Mouse (Mus musculus) G1E-ER4 (cell line): ENCODE results near the gene Bcl6b. TPM values are rescaled to one million over a fixed set of nuclear protein-coding genes. Genes with fewer than 3 reads are reported as not detected.

ENCODE experiments used
- GATA1 ChIP-seq: IDR thresholded peaks from one replicate; pipeline ENCODE4 v1.8.0; 2012; ENCODE audit warnings: low read length, inconsistent platforms
- polyA plus RNA-seq: library from polyadenylated mRNA; stranded (reverse); fragments of >175 nt; gene quantifications from 2 replicates; pipeline ENCODE4 v1.2.3, GENCODE M21; 2012

Gene Bcl6b
- polyA plus RNA-seq, 1 experiment, result not detected

- TF ChIP-seq GATA1, result no peak
Measured at GRCm38 (mm10) chr11:70208778-70209388, 20.7 kb downstream of the Bcl6b start.

- TF ChIP-seq GATA1, result no peak
Measured at GRCm38 (mm10) chr11:70207283-70207682, 22.3 kb downstream of the Bcl6b start.

- no peak for TF ChIP-seq GATA1
Measured at GRCm38 (mm10) chr11:70206801-70207200, 22.8 kb downstream of the Bcl6b start.

GRCm38 (mm10) chr11:70201691-70202090 lies 27.9 kb downstream of the Bcl6b start:
- TF ChIP-seq GATA1, result no peak

- no peak for TF ChIP-seq GATA1
Measured at GRCm38 (mm10) chr11:70200036-70200608, 29.5 kb downstream of the Bcl6b start.

- no peak for TF ChIP-seq GATA1
Measured at GRCm38 (mm10) chr11:70199107-70199506, 30.5 kb downstream of the Bcl6b start.

- no peak for TF ChIP-seq GATA1
Measured at GRCm38 (mm10) chr11:70198332-70198731, 31.3 kb downstream of the Bcl6b start.

GRCm38 (mm10) chr11:70193354-70194285 lies 36.0 kb downstream of the Bcl6b start:
- TF ChIP-seq GATA1, result no peak

GRCm38 (mm10) chr11:70192157-70192556 lies 37.4 kb downstream of the Bcl6b start:
- no peak for TF ChIP-seq GATA1

GRCm38 (mm10) chr11:70191188-70191587 lies 38.4 kb downstream of the Bcl6b start:
- TF ChIP-seq GATA1, result no peak

GRCm38 (mm10) chr11:70189319-70190134 lies 40.1 kb downstream of the Bcl6b start:
- no peak for TF ChIP-seq GATA1

GRCm38 (mm10) chr11:70185120-70185519 lies 44.5 kb downstream of the Bcl6b start:
- TF ChIP-seq GATA1, result no peak

GRCm38 (mm10) chr11:70180496-70180895 lies 49.1 kb downstream of the Bcl6b start:
- no peak for TF ChIP-seq GATA1

- TF ChIP-seq GATA1, result no peak
Measured at GRCm38 (mm10) chr11:70179401-70179800, 50.2 kb downstream of the Bcl6b start.

- TF ChIP-seq GATA1, result no peak
Measured at GRCm38 (mm10) chr11:70178756-70179155, 50.8 kb downstream of the Bcl6b start.

- no peak for TF ChIP-seq GATA1
Measured at GRCm38 (mm10) chr11:70178311-70178710, 51.3 kb downstream of the Bcl6b start.

GRCm38 (mm10) chr11:70177647-70178046 lies 52.0 kb downstream of the Bcl6b start:
- TF ChIP-seq GATA1, result no peak
